Mouse (Mus musculus) neural tube, embryonic 14.5 days (tissue): ENCODE data around the gene Irf2. TPM values are rescaled to one million over a fixed set of nuclear protein-coding genes. Genes with fewer than 3 reads are reported as not detected.
A peak's percentile ranks its signal among the peaks of the same experiment; 100 is the strongest.

ENCODE experiments used
- ATAC-seq: fragments of 200-750 bp; cut with Nextera tagmentation; 2 replicates; pipeline ENCODE4 v1.8.0; 2017; ENCODE audit warnings: low read depth, mild to moderate bottlenecking, moderate TSS enrichment, moderate library complexity
- H3K27ac ChIP-seq: fragments of 300-500 bp; sonication (generic); 2 replicates; pipeline ENCODE4 v1.5.1; 2014; ENCODE audit warnings: low read depth, mild to moderate bottlenecking, control low read depth, low read length, moderate library complexity, mixed read lengths
- H3K27me3 ChIP-seq: fragments of 300-500 bp; sonication (generic); 2 replicates; pipeline ENCODE4 v1.6.1; 2014; ENCODE audit warnings: low read length; ENCODE audit not compliant: control insufficient read depth, insufficient read depth
- H3K36me3 ChIP-seq: fragments of 300-500 bp; sonication (generic); 2 replicates; pipeline ENCODE4 v1.6.1; 2014; ENCODE audit warnings: low read length, mixed read lengths; ENCODE audit not compliant: control insufficient read depth, insufficient read depth
- H3K4me1 ChIP-seq: fragments of 300-500 bp; sonication (generic); 2 replicates; pipeline ENCODE4 v1.6.1; 2014; ENCODE audit warnings: low read length; ENCODE audit not compliant: control insufficient read depth, insufficient read depth
- H3K4me2 ChIP-seq: fragments of 300-500 bp; sonication (generic); 2 replicates; pipeline ENCODE4 v1.6.1; 2014; ENCODE audit warnings: mild to moderate bottlenecking, low read depth, low read length, control low read depth
- H3K4me3 ChIP-seq: fragments of 300-500 bp; sonication (generic); 2 replicates; pipeline ENCODE4 v1.5.1; 2014; ENCODE audit warnings: low read depth, low read length, control low read depth, mixed read lengths
- H3K9ac ChIP-seq: fragments of 300-500 bp; sonication (generic); replicated peaks from 2 replicates; pipeline ENCODE4 v1.6.1; 2014; ENCODE audit warnings: low read depth, mild to moderate bottlenecking, control low read depth, low read length, mixed read lengths
- H3K9me3 ChIP-seq: fragments of 300-500 bp; sonication (generic); 2 replicates; pipeline ENCODE4 v1.6.1; 2016; ENCODE audit warnings: low read length; ENCODE audit not compliant: control insufficient read depth
- WGBS: fragments of 180-500 bp; shearing (Covaris S2); extraction: QIAGEN DNeasy Blood & Tissue Kit; methylation state at CpG from one replicate; pipeline ENCODE4 v1.1.7; 2014; 5-methylcytosine and 5-hydroxymethylcytosine counted together
- polyA plus RNA-seq: library from polyadenylated mRNA; unstranded; fragments of >200 nt; fragmentation: Nextera tagmentation; extraction: Ambion mirVana; gene quantifications from 2 replicates; pipeline ENCODE4 v1.2.1, GENCODE M21; 2014

Gene Irf2
- polyA plus RNA-seq, 1 experiment from 2014 or later = 10.6 TPM

DNA sequence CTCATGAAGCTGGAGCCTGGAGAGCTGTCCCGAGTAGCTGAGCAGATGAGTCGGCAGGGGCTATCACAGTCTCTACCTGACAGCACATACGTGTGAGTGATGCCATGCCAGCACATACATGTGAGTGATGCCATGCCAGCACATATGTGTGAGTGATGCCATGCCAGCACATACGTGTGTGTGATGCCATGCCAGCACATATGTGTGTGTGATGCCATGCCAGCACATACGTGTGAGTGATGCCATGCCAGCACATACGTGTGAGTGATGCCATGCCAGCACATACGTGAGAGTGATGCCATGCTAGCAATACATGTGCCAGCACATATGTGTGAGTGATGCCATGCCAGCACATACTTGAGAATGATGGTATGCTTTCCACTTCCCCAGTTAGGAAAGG is 18.6 kb downstream of the Irf2 start:
- Histone ChIP-seq H3K9ac (no peak overlapping the region), H3K27ac (no peak overlapping the region), H3K27me3 (no peaks in the 10 kb centered on the region), H3K4me3 (no peak overlapping the region), H3K36me3 (no peaks in the 10 kb centered on the region), H3K4me2 (no peak overlapping the region), H3K4me1 (no peaks in the 10 kb centered on the region), H3K9me3 (no peaks in the 10 kb centered on the region)
- ATAC-seq = no peak
- 89% methylated on average over 7 of the region's 7 CpGs for WGBS

DNA sequence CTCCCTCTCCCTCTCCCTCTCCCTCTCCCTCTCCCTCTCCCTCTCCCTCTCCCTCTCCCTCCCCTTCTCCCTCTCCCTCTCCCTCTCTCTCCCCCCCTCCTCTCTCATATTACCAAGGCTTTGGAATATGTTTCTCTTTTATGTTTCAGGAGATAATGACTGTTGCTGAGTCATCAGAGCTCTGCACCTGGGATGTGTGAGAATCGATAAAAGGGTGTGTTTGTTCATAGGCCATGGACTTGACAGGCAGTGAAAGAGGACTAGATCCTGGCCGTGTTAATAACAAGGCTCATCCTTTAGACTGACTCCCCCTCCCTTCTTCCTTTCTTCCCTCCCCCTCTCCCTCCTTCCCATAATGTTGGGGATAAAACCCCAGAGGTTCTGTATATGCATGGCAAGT is 19.1 kb downstream of the Irf2 start:
- Histone ChIP-seq H3K4me3 (no peak overlapping the region), H3K36me3 (no peaks in the 10 kb centered on the region), H3K27me3 (no peaks in the 10 kb centered on the region), H3K4me1 (no peaks in the 10 kb centered on the region), H3K9me3 (no peaks in the 10 kb centered on the region), H3K9ac (no peak overlapping the region), H3K27ac (no peak overlapping the region), H3K4me2 (no peak overlapping the region)
- no peak for ATAC-seq
- WGBS = 75% methylated on average over 2 of the region's 2 CpGs

DNA sequence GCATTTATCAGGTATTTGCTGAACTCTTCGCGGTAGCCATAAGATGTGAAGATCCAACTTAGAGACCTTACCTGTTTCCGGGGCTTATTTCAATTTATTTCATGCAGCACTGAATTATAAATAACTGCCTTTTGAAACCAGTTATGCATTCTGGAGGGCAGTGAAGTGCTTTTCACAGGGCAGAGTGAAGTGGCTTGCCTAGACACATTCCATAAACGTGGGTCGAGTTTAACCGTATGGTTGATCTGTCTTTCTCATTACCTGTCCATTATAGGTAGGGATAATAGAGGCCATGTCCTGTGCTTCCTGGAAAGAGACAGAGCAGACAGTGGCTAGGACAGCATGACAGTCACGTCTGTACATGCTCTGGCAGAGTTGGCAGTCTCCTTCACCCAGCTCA is 20.0 kb downstream of the Irf2 start:
- Histone ChIP-seq H3K27ac (no peak overlapping the region), H3K9ac (no peak overlapping the region), H3K27me3 (no peaks in the 10 kb centered on the region), H3K4me3 (no peak overlapping the region), H3K4me1 (no peaks in the 10 kb centered on the region), H3K36me3 (no peaks in the 10 kb centered on the region), H3K9me3 (no peaks in the 10 kb centered on the region), H3K4me2 (no peak overlapping the region)
- 94% methylated on average over 7 of the region's 7 CpGs for WGBS
- ATAC-seq = no peak

DNA sequence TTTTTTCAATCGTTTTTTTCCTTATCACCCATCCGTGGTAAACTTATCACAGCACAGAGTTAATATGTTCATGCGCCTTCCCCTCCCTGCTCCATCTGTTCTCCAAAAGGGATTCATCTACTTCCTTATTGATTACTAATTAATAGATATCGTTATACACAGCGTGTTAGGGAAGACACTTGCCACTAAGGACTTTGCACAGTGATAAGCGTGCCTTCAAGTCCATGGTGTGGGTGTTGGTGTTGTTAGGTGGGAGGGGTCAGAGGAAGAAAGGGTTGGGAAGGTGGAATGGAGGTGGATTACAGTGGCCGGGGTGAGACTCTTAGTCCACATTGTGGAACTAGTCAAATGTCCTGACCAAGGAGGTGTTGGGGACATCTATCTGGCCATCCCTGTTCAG is 21.2 kb downstream of the Irf2 start:
- Histone ChIP-seq H3K27ac (no peak overlapping the region), H3K4me1 (no peaks in the 10 kb centered on the region), H3K27me3 (no peaks in the 10 kb centered on the region), H3K9me3 (no peaks in the 10 kb centered on the region), H3K4me2 (no peak overlapping the region), H3K9ac (no peak overlapping the region), H3K36me3 (no peaks in the 10 kb centered on the region), H3K4me3 (no peak overlapping the region)
- ATAC-seq = no peak
- 91% methylated on average over 7 of the region's 7 CpGs for WGBS

DNA sequence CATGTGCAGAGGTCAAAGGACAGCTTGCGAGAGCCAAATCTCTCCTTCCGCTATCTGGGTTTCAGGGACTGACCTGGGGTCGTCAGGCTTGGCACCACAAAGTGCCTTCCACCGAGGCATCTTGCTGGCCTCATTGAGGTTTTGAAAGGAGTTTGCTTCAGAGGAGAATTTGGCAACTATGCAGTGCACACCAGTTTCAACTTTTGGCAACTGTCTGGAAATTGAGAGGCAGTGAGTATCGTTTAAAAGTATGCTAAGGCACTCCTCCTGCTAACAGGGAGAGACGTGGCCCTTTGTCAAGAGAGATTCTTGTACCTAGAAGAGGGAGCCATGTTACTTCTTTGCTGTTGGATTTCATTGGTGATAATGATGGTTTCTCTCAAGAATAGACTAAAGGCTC is 21.9 kb downstream of the Irf2 start:
- Histone ChIP-seq H3K9me3 (no peaks in the 10 kb centered on the region), H3K36me3 (no peaks in the 10 kb centered on the region), H3K4me3 (no peak overlapping the region), H3K4me2 (no peak overlapping the region), H3K27ac (no peak overlapping the region), H3K4me1 (no peaks in the 10 kb centered on the region), H3K27me3 (no peaks in the 10 kb centered on the region), H3K9ac (no peak overlapping the region)
- no peak for ATAC-seq
- WGBS = 86% methylated on average over 6 of the region's 6 CpGs

DNA sequence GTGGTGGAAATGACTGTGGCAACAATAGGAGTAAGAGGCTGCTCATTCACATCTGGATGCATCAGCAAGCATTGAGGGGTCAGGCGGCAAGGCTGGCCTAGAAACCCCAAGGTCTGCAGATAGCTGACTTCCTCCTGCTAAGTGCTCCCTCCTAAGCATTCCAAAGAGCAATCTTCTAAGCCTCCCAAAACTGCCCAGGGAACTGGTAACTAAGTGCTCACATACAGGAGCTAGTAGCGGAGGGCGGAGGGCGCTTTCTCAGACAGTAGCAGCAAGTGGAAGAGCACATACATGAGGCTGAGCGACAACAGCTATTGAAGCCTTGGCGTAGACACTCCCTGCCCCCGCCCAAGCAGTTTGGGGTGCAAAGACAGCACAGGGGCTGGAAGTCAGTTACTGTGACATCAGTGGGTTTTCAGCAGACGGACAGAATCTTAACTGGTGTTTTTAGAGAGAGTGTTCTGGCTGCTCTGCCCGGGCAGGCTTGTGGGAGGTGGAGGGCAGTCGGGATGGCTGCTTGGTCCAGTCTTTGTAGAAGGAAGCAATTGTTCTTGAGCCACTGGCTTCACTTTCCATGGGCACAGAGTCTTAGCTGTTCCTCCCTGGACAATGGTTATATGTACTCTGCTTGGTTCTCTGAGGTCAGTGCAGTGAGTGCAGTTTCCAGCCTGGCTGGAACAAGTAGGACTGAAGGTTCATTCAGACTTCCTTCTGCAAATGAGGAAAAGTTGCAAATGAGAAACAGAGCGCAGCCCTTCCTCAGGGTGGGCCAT is 30.1 kb downstream of the Irf2 start:
- H3K9ac ChIP-seq = no peak overlapping the region
- WGBS = 67% methylated on average over 11 of the region's 11 CpGs
- H3K4me3 ChIP-seq = no peak overlapping the region
- no peak overlapping the region for H3K4me2 ChIP-seq
- ATAC-seq = peak; percentile 44
- no peaks in the 10 kb centered on the region for H3K9me3 ChIP-seq
- H3K36me3 ChIP-seq = no peaks in the 10 kb centered on the region
- H3K27me3 ChIP-seq = no peaks in the 10 kb centered on the region
- H3K27ac ChIP-seq = peak overlapping the region; percentile 2; the same call in 1 of the 2 replicates
- H3K4me1 ChIP-seq = 0 out of 2 replicates have a peak, but pooled peaks cover 5% of the 10 kb centered on the region

DNA sequence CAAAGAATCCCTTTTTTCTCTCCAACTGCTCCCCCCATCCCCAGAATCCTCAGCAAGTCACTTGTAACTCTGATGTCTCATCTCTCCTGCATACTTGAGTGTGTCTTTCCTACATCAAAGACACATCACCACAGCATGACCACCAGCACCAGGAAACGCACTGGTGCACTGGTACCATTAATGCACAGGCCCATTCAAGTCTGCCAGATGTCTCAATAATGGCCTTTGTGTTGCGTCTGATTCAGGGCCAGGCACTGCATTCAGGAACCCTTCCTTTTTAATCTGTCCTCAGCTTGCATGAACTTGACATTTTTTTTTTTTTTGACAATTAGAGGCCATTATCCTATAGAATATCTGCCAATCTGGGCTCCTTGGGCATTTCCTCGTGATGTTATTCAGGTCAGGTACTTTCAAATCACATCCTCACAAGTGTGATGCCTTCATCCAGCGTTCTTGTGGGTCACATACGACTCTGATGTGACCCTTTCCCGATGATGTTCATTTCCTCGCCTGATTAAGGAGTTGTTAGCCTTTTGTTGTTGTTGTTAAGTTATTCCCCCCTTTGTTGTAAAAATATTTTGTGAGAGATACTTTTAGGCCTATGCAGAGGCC is 31.5 kb downstream of the Irf2 start:
- Histone ChIP-seq H3K9me3 (no peaks in the 10 kb centered on the region), H3K27me3 (no peaks in the 10 kb centered on the region), H3K4me3 (no peak overlapping the region), H3K4me2 (no peak overlapping the region), H3K9ac (no peak overlapping the region), H3K36me3 (no peaks in the 10 kb centered on the region), H3K27ac (no peak overlapping the region), H3K4me1 (0 out of 2 replicates have a peak, but pooled peaks cover 5% of the 10 kb centered on the region)
- WGBS = 24% methylated on average over 7 of the region's 7 CpGs
- ATAC-seq = no peak

DNA sequence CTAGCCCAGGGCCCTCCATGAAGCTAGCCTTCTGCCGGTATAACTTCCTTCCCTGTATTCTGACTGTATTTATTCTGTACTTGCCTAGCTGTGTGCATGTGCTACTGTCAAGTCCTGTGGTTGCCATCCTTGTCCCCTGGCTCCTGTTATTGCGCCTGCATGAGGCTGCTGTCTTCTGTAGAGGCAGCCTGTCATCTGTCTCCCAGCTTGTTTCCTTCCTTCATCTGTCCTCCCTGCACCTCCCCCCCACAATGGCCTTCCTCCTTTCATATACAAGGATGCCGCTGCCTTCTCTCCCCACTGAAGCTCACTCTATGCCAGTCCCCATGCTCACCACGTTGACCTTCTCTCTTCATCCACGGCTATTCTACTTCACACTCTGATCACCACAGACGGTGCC is 33.3 kb downstream of the Irf2 start:
- Histone ChIP-seq H3K9ac (no peak overlapping the region), H3K4me1 (0 out of 2 replicates have a peak, but pooled peaks cover 5% of the 10 kb centered on the region), H3K4me3 (no peak overlapping the region), H3K27ac (no peak overlapping the region), H3K4me2 (no peak overlapping the region), H3K9me3 (no peaks in the 10 kb centered on the region), H3K36me3 (no peaks in the 10 kb centered on the region), H3K27me3 (no peaks in the 10 kb centered on the region)
- no peak for ATAC-seq
- 92% methylated on average over 6 of the region's 6 CpGs for WGBS

DNA sequence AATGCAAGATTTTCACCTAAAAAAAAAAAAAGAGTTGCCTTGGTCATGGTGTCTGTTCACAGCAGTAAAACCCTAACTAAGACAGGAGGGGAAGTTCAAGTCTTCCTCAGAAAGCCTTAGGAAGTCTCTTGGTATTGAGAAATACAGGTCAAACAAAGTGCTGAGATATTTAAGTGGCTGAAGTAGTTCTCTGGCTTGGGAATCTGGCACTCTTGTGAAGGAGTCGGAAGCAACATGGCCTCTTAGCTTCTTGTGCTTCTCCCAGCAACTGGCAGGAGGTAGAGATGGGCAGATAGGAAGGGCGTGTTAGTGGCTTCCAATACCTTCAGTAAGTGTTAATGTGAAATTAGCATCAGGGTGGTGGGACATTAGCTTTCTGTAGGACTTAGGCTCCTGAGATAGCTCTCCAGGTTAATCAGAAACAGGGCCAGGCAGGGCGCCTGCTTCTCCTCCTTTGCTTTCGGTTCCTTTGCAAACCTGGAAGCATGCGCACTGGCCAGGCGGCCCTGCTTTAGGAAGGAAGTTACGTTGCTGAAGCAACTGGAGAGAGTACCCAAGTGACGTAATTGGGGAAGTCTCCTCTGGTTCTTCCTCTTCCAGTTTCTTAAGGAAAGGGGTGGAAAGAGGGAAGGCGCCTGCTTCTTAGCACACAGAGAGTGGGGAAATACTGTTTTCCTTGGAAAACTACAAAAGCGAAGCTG is 38.4 kb downstream of the Irf2 start:
- no peak overlapping the region for H3K4me3 ChIP-seq
- H3K9ac ChIP-seq = no peak overlapping the region
- H3K4me1 ChIP-seq = no peaks in the 10 kb centered on the region
- no peaks in the 10 kb centered on the region for H3K36me3 ChIP-seq
- ATAC-seq = no peak
- no peak overlapping the region for H3K27ac ChIP-seq
- no peaks in the 10 kb centered on the region for H3K27me3 ChIP-seq
- H3K4me2 ChIP-seq = no peak overlapping the region
- 95% methylated on average over 10 of the region's 10 CpGs for whole genome bisulfite sequencing
- no peaks in the 10 kb centered on the region for H3K9me3 ChIP-seq
